Mouse (Mus musculus) heart, postnatal 0 days (tissue): ENCODE results near the gene Ngrn. TPM values are rescaled to one million over a fixed set of nuclear protein-coding genes. Genes with fewer than 3 reads are reported as not detected.

ENCODE experiments used
- ATAC-seq: fragments of 200-750 bp; cut with Nextera tagmentation; 2 replicates; pipeline ENCODE4 v1.8.0; 2017; ENCODE audit warnings: low read depth, moderate number of reproducible peaks, moderate library complexity; ENCODE audit not compliant: insufficient read depth
- DNase-seq: peaks from one replicate; pipeline ENCODE4 v3.0.0-alpha.2; 2016; ENCODE audit warnings: low spot score
- H3K27ac ChIP-seq: fragments of 300-500 bp; sonication (generic); 2 replicates; pipeline ENCODE4 v1.5.1; 2014; ENCODE audit warnings: low read depth, mild to moderate bottlenecking
- H3K27me3 ChIP-seq: fragments of 300-500 bp; sonication (generic); 2 replicates; pipeline ENCODE4 v1.6.1; 2014; ENCODE audit warnings: low read length, mixed read lengths; ENCODE audit not compliant: control insufficient read depth, insufficient read depth
- H3K36me3 ChIP-seq: fragments of 300-500 bp; sonication (generic); replicated peaks from 2 replicates; pipeline ENCODE4 v1.6.1; 2014; ENCODE audit warnings: low read length, mixed read lengths; ENCODE audit not compliant: control insufficient read depth, insufficient read depth
- H3K4me1 ChIP-seq: fragments of 300-500 bp; sonication (generic); 2 replicates; pipeline ENCODE4 v1.6.1; 2014; ENCODE audit warnings: antibody characterized with exemption; ENCODE audit not compliant: control insufficient read depth, insufficient read depth
- H3K4me2 ChIP-seq: fragments of 300-500 bp; sonication (generic); 2 replicates; pipeline ENCODE4 v1.6.1; 2014; ENCODE audit warnings: low read depth, mild to moderate bottlenecking, low read length, moderate library complexity
- H3K4me3 ChIP-seq: fragments of 300-500 bp; sonication (generic); 2 replicates; pipeline ENCODE4 v1.5.1; 2014; ENCODE audit warnings: low read depth, low read length
- H3K9ac ChIP-seq: fragments of 300-500 bp; sonication (generic); replicated peaks from 2 replicates; pipeline ENCODE4 v1.6.1; 2014; ENCODE audit warnings: low read depth, low read length, mixed read lengths
- H3K9me3 ChIP-seq: fragments of 300-500 bp; sonication (generic); replicated peaks from 2 replicates; pipeline ENCODE4 v1.6.1; 2016; ENCODE audit warnings: low read length; ENCODE audit not compliant: control insufficient read depth
- CTCF ChIP-seq: IDR thresholded peaks from 2 replicates; pipeline ENCODE4 v1.5.1; 2016; ENCODE audit warnings: antibody characterized with exemption, control low read depth, low read depth
- EP300 ChIP-seq: IDR thresholded peaks from 2 replicates; pipeline ENCODE4 v1.6.1; 2016; ENCODE audit warnings: antibody characterized with exemption, low read depth
- WGBS: fragments of 180-500 bp; shearing (Covaris S2); extraction: QIAGEN DNeasy Blood & Tissue Kit; methylation state at CpG from one replicate; pipeline ENCODE4 v1.1.7; 2014; 5-methylcytosine and 5-hydroxymethylcytosine counted together
- polyA plus RNA-seq: library from polyadenylated mRNA; unstranded; fragments of >200 nt; fragmentation: Nextera tagmentation; extraction: Ambion mirVana; gene quantifications from 2 replicates; pipeline ENCODE4 v1.2.1, GENCODE M21; 2015
- total RNA-seq: library from RNA; depleted of rRNA; stranded (reverse); fragments of >200 nt; gene quantifications from 2 replicates; pipeline ENCODE4 v1.2.3, GENCODE M21; 2014; ENCODE audit warnings: low replicate concordance

Gene Ngrn
- total and polyA plus RNA-seq, 2 experiments from 2014 or later = 14.0 to 35.8 TPM

DNA sequence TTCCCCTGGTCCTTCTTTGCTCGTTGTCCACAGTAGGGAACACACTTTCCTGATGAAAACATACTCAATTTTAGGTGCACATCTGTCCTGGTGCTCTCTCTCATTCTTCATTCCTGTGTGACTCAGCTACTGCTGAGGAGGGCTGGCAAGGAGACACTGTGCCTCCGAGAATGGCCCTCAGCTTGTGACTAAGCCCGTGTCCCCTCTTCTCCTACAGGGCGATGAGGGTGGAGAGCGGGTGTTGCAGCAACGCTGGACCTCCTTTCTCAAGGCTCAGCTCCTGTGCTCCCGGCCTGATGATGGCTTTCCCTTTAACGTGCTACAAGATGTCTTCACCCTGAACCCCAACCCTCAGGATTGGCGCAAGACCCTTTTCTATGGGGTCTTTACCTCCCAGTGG is 42.3 kb upstream of the Ngrn start:
- H3K9ac ChIP-seq = no peak overlapping the region
- 88% methylated on average over 9 of the region's 9 CpGs for WGBS
- H3K9me3 ChIP-seq = no peaks in the 10 kb centered on the region
- ATAC-seq = no peak
- H3K27me3 ChIP-seq = no peaks in the 10 kb centered on the region
- no peak overlapping the region for H3K4me3 ChIP-seq
- H3K36me3 ChIP-seq = peaks cover 72% of the 10 kb centered on the region
- DNase-seq = no peak
- TF ChIP-seq EP300 (no peak), CTCF (no peak)
- H3K27ac ChIP-seq = no peak overlapping the region
- no peaks in the 10 kb centered on the region for H3K4me1 ChIP-seq
- no peak overlapping the region for H3K4me2 ChIP-seq

DNA sequence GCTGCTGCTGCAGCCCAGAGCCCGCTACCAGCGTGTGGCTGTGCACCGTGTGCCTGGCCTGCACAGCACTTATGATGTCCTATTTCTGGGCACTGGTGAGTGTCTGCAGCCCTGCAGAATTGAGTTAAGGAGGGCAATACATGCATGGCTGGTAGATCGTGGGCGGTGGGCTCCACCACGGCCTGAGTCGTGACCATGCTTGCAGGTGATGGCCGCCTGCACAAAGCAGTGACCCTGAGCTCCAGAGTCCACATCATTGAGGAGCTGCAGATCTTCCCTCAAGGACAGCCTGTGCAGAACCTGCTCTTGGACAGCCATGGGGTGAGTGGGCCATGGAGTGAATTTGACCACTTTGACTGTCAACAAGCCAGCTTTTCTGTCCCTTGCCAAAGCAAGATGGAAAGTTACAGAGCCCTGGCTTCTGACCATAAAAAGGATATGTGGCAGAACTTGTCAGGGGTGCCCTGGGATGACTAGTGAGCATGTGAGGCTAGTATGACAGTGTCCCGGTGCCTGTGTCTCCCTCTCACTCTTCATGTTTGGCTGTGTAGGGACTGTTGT is 40.7 kb upstream of the Ngrn start:
- 92% methylated on average over 9 of the region's 9 CpGs for WGBS
- Histone ChIP-seq H3K27ac (no peak overlapping the region), H3K4me2 (no peak overlapping the region), H3K36me3 (peaks cover 88% of the 10 kb centered on the region), H3K27me3 (no peaks in the 10 kb centered on the region), H3K4me1 (no peaks in the 10 kb centered on the region), H3K4me3 (no peak overlapping the region), H3K9ac (no peak overlapping the region), H3K9me3 (no peaks in the 10 kb centered on the region)
- ATAC-seq = no peak
- no peak for DNase-seq
- TF ChIP-seq EP300 (no peak), CTCF (no peak)

DNA sequence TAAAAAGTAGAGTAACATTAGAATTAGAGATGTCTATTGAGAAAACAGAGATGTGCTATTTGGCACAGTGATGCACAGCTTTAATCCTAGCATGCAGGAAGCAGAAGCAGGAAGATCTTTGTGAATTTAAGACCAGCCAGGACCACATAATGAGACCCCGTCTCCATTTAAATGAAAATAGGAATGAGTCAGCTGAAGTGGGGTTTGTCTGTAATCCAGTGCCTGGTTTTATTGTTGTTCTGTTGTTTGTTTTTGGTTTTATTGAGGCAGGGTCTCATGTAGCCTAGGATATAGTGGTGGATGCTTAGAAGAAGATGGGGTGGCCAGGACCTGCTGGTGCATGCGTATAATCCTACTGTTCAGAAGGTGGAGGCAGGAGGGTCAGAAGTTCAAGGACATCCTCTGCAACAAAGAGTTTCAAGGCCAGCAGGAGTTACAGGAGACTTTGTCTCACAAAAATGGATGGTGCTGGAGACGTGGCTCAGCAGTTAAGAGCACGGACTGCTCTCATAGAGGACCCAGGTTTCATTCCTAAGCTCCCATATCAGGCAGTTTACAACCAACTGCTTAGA is 39.8 kb upstream of the Ngrn start:
- Histone ChIP-seq H3K27ac (no peak overlapping the region), H3K36me3 (peaks cover 86% of the 10 kb centered on the region), H3K9me3 (no peaks in the 10 kb centered on the region), H3K4me3 (no peak overlapping the region), H3K4me2 (no peak overlapping the region), H3K9ac (no peak overlapping the region), H3K4me1 (no peaks in the 10 kb centered on the region), H3K27me3 (no peaks in the 10 kb centered on the region)
- TF ChIP-seq CTCF (no peak), EP300 (no peak)
- WGBS = 77% methylated on average over 4 of the region's 4 CpGs
- ATAC-seq = no peak
- DNase-seq = no peak

DNA sequence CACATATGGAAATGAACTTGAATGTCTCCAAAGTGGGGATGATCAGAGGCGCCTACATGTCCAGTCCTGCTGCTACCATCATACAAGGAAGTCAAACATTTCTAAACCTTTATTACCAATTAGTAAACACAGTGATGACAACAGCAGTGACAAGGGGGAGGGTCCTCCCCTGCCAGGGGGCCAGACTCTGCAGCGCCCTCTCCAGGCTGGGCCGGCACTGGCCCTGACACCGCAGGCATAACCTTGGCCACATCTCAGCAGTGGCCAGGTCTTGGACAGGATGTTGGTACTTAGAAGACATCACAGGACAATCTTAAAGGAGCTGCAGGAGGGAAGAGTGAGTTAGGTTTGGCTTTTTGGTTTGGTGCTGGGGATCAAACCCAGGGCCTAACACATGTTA is 34.0 kb upstream of the Ngrn start:
- peaks cover 52% of the 10 kb centered on the region for H3K36me3 ChIP-seq

DNA sequence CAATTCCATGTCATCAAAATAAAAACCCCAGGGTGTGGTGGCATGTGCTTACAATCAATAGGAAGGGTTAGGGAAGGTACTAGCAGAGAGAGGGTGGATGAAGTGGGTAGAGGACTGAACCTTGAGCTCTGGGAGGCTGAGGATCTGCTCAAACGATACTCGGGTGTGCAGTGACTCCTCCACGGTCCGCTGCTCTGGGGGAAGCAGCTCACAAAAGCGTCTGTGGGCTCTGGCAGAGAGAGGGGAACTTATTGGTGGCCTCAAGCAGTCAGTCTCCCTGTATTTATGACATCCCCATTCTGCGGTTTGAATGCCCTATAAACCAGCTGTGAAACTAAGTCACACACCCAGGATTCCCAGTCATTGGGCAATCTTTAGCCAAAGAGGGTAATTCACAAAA is 30.8 kb upstream of the Ngrn start:
- no peak for TF ChIP-seq EP300
- TF ChIP-seq CTCF = no peak
- peaks cover 13% of the 10 kb centered on the region; the same call in 1 of the 2 replicates for H3K4me1 ChIP-seq
- no peak for ATAC-seq
- no peak overlapping the region for H3K4me3 ChIP-seq
- no peaks in the 10 kb centered on the region for H3K27me3 ChIP-seq
- H3K4me2 ChIP-seq = no peak overlapping the region
- H3K36me3 ChIP-seq = peaks cover 26% of the 10 kb centered on the region
- 81% methylated on average over 6 of the region's 6 CpGs for WGBS
- no peak for DNase-seq
- H3K27ac ChIP-seq = no peak overlapping the region
- H3K9ac ChIP-seq = no peak overlapping the region
- no peaks in the 10 kb centered on the region for H3K9me3 ChIP-seq

More for the DNA sequence above, 34.0 kb upstream of the Ngrn start:
- H3K4me2 ChIP-seq = no peak overlapping the region
- no peak for DNase-seq
- H3K4me3 ChIP-seq = no peak overlapping the region
- no peak for ATAC-seq
- WGBS = 95% methylated on average over 4 of the region's 4 CpGs
- no peaks in the 10 kb centered on the region for H3K9me3 ChIP-seq
- 0 out of 2 replicates have a peak, but pooled peaks cover 8% of the 10 kb centered on the region for H3K4me1 ChIP-seq
- no peak for TF ChIP-seq CTCF
- TF ChIP-seq EP300 = no peak
- no peaks in the 10 kb centered on the region for H3K27me3 ChIP-seq
- no peak overlapping the region for H3K27ac ChIP-seq
- no peak overlapping the region for H3K9ac ChIP-seq

DNA sequence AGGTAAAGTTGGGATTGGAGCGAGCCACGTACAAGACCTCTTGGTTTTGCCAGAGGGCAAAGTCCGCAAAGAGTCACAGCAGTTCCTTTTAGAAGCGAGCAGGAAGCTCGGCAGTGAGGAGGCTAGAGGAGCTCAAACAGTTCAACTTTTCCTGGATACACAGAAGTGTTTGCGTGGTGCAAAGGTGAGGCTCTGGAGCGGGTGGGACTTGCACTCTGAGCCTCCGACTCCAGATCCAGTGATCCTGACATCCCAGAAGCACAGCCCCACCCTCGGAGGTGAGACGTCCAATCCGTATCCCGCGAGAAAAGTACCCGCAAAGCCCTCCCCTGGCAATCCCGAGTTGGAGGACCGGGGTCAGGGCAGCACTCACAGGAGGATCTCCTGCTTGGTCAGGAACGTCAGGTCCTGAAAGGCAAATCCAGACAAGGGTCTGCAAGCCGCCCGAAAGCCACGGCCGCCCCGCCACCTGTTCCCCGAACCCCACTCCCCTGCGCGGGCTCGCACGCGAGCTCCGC is 29.0 kb upstream of the Ngrn start:
- Histone ChIP-seq H3K27me3 (no peaks in the 10 kb centered on the region), H3K4me3 (peak overlapping the region; percentile 69), H3K4me1 (peaks cover 13% of the 10 kb centered on the region; the same call in 1 of the 2 replicates), H3K27ac (peak overlapping the region; percentile 49), H3K9me3 (no peaks in the 10 kb centered on the region), H3K36me3 (peaks cover 15% of the 10 kb centered on the region), H3K9ac (peak overlapping the region; percentile 47), H3K4me2 (peak overlapping the region; percentile 85)
- DNase-seq (peak; percentile 30), ATAC-seq (peak; percentile 37)
- under 1% methylated on average over 29 of the region's 29 CpGs for WGBS
- TF ChIP-seq CTCF (no peak), EP300 (no peak)
